Mouse (Mus musculus) embryo, embryonic 10.5 days (tissue): ENCODE results near the gene Olfr1342.

Source experiments
- DNase-seq: peaks from one replicate; pipeline ENCODE4 v3.0.0-alpha.2; 2015; ENCODE audit warnings: low spot score

Olfr1342 gene

GRCm38 (mm10) chr4:118692412-118692973 lies at the start of gene Olfr1342:
TSS of gene Olfr1342 (minus strand) at chr4:118692756.
- DNase-seq: no peak

GRCm38 (mm10) chr4:118741881-118742280 lies 49.3 kb upstream of the Olfr1342 start:
- DNase-seq: peak; percentile 14

DNA sequence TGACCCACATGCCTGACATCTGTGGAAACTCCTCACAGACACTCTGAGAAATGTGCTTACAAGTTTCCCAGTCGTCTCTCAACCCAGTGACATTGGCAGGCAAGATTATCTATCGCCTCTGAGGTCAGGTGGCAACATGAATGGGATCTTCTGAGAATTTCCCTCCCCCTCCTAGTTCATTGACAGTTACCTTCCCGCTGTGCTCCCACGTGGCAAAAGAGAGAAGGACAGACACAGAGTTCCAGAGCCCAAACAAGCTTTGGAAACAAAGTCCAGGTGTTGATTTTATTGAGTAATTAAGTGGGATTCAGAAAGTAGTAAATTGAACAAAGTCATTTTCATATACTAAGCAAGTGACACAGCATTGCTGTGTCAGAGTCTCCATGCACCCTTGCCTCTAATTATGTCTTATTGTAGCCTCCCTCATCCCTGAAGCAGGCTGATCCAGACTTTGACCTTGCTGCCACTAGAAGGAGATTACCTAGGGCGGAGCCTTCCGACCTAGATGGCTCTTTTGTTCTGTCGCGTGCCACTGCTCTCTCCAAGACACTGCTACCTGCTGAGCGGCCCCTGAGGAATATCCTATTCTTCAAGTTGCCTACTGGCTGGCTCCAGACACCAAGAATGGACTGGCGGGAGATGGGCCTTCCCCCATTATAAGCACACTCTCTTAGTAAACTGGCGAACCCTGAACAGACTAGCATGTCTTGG lies 48.6 kb upstream of the Olfr1342 start:
- DNase-seq: peak; percentile 22

- DNase-seq: no peak
Observed at GRCm38 (mm10) chr4:118739574-118739973, 47.0 kb upstream of the Olfr1342 start.

DNA sequence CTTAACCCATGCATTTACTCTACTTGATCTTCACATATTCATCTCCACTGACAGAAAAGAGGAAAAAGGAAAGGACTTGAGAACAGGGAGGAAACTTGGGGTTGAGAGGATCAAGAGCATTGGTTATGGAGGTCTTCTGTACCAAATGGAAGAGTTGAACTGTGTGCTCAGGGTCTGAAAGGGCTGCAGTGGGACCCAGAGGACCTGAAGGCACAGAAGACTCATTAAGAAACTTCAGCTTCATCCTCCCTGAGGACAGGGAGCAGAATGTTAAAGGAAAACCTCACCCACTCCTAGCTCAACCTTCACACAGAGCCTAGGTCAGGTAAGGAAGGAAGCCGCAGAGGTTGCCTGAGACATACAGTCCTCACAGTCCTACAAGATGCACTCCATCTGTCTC lies 39.3 kb upstream of the Olfr1342 start, which contains the start of gene Olfr1339:
Olfr1339 (plus strand) TSS at position 301 of the 400 bp plus-strand sequence.
- no peak for DNase-seq

- peak; percentile 73 for DNase-seq
Observed at GRCm38 (mm10) chr4:118721742-118722483, 29.4 kb upstream of the Olfr1342 start.

- DNase-seq: no peak
Observed at GRCm38 (mm10) chr4:118719838-118720237, 27.3 kb upstream of the Olfr1342 start, which contains the start of gene Olfr1340. TSS of gene Olfr1340 (plus strand) at chr4:118720138.

GRCm38 (mm10) chr4:118711656-118712055 lies 19.1 kb upstream of the Olfr1342 start:
- no peak for DNase-seq

DNA sequence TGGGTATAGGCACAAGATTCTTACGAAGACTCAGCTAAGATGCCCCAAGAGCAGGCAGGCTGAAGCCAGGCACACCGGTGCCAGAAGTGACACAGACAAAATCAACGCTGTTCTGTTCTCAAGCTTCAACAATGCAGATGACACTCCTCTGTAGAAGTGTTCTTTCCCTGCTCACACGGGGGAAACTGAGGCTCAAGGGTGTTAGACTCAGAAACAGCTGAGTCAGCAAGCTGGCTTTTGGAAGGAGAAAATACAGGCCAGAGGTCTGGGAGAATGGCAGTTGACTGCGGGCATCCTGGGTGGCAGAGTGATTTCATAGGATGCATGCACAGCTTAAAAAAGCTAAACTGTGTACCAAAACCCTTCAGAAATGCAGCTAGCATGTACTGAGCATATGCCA lies 15.5 kb upstream of the Olfr1342 start:
- no peak for DNase-seq

- DNase-seq: no peak
Observed at GRCm38 (mm10) chr4:118703223-118703622, 10.7 kb upstream of the Olfr1342 start, which contains the start of gene Olfr1341. TSS of gene Olfr1341 (plus strand) at chr4:118703523.

DNA sequence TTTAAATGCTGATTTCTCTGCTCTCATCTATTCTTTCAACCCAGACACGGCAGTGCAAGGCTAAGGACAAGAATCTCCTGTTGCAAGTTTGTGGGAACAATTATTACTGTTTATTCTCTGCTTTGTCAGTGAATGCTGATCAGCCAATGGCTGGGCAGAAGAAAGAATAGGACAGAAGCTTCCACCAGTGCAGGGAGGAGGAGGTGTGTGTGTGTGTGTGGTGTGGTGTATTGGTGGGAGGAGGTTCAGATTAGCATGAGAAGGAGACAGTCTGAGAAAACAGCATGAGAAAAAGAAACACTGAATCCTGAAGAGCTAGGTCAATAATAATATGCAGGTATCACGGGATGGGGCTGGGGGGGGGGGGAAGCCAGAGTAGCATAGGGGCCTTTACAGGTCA lies 1.3 kb upstream of the Olfr1342 start:
- DNase-seq: no peak

DNA sequence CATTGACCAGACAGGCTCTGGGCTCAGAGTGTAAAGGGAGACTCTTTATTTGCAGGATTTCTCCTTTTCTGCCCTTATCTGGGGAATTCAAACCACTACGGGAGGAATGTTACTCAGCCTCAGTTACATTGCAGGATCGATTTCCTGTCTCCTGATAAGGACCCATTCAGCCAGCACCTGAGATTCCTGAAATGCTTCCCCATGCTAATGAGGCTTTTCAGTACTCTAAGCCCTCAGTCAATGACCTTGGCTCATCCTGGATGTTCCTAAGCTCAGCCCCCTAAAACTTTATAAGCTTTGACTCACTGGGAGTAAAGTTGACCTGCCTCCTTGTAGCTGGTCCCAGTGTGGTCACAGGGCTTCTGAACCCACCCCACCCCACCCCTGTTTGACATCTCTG lies 5.5 kb downstream of the Olfr1342 start:
- DNase-seq: no peak

DNA sequence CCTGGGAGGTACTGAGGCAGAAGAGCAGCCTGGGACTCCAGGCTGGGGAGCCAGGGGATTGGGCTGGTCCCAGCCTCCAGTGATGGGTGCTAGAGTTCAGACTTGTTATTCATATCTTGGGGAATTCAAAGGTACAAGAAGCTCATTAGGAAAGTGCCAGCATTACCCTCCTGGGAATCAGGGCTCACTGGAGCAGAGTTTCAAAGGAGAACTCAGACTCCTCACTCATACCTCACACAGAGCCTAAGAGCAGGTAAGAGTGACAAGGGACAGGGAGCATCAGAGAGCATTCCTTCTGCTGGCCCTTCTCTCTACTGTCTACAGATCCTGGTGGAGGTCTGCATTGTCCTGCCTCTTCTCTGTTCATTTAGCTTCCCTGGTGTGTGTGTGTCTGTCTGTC lies 33.9 kb downstream of the Olfr1342 start, which contains the start of gene Olfr62:
Olfr62 (plus strand) TSS at position 301 of the 400 bp plus-strand sequence.
- DNase-seq: no peak

GRCm38 (mm10) chr4:118645234-118645633 lies 47.3 kb downstream of the Olfr1342 start:
- peak; percentile 82 for DNase-seq

DNA sequence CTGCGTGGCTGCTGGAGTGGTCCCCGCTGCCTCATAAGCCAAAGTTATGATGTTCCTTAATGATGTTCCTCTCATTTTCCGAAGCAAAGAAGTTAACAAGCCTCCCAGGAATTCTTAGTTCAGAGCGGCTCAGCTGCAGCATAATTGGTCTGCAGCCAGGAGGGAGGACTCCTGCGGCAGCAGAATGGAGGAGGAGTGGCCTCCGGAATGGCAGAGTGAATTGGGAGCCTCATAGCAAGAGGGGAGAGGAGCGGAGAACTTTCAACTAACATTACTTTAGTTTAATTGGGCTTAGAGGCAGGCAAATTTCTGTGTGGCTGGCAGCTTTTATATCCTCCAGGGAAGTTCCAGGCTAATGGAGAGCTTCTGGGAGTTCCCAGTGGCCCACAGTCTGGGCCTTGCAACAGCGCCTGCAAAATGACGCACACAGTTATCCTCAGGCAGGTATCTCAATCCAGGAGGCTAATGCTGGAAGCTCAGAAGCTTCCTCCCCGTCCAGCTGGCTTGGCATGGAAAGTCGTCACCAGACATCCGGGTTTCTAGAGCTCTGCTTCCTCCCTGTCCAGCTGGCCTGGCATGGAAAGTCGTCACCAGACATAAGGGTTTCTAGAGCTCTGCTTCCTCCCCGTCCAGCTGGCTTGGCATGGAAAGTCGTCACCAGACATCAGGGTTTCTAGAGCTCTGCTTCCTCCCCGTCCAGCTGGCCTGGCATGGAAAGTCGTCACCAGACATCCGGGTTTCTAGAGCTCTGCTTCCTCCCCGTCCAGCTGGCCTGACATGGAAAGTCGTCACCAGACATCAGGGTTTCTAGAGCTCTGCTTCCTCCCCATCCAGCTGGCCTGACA lies 50.0 kb downstream of the Olfr1342 start:
- DNase-seq: no peak
